Mouse (Mus musculus) myocyte (in vitro differentiated cells): ENCODE data around the gene Sco2.

Source experiments
- POLR2A ChIP-seq: IDR thresholded peaks from one replicate; pipeline ENCODE4 v1.6.1; 2011; ENCODE audit warnings: low read depth, mild to moderate bottlenecking, control low read depth, moderate library complexity; ENCODE audit not compliant: insufficient read length
- USF1 ChIP-seq: IDR thresholded peaks from one replicate; pipeline ENCODE4 v1.6.1; 2011; ENCODE audit warnings: low read depth, mild to moderate bottlenecking, control low read depth, moderate library complexity

- TF ChIP-seq POLR2A: peak; percentile 47
- TF ChIP-seq USF1: no peak
Measured at GRCm38 (mm10) chr15:89356372-89356771, 17.3 kb downstream of the Sco2 start.
